Mouse (Mus musculus) frontal cortex, postnatal 36 days (tissue): ENCODE results near the gene Usp32.

Experiments used
- DNase-seq, 2 experiments: peaks; one replicate each; pipeline ENCODE4 v3.0.0; 2022; ENCODE audit warnings: low spot score in 2 of 2

The Usp32 gene

GRCm38 (mm10) chr11:84948114-84948513 is 191.8 kb downstream of the Usp32 start:
- DNase-seq: no peak

- no peak for DNase-seq
Measured at GRCm38 (mm10) chr11:84947206-84947605, 192.8 kb downstream of the Usp32 start.

GRCm38 (mm10) chr11:84945841-84946240 is 194.1 kb downstream of the Usp32 start:
- DNase-seq: no peak

- DNase-seq: no peak
Measured at GRCm38 (mm10) chr11:84944639-84945435, 195.1 kb downstream of the Usp32 start.

DNA sequence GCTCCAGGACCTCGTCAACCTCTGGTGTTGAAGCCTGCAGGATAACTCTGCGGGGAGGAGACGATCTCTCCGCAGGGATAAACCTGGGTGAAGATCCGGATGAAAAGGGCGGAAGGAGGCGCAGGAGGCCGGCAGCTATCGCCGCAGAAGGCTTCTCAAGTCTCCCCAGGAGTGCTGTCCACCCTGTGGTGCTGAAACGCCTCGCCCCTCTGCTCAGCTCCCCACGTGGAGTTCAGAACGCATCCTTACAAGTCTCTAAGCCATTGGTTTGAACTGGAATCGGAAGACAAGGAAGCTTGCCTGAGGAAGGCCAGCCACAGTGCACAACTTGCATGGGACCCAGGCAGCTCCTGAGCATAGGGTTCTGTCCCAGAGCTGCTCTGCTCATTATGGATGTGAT is 196.0 kb downstream of the Usp32 start:
- DNase-seq: no peak

DNA sequence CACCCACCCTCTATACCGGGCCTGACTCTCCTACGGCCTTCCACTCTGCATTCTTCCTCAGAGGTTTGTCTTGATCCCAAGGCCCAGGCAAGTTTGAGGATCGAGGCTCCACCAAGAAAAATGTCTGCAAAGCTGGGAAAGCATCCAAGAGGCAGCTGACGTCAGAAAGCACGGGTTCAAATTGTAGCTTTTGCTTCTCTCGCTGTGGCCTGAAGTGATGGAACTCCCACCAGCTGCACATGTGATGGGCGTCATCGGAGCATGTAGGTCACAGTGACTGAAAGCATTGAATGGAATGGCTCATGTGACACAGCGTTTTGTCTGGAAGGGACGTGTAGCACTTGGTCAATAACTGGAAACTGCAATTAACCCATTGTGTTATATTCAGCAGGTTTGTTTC is 199.8 kb downstream of the Usp32 start:
- DNase-seq: peak in 1 of 2 experiments; percentile 30

DNA sequence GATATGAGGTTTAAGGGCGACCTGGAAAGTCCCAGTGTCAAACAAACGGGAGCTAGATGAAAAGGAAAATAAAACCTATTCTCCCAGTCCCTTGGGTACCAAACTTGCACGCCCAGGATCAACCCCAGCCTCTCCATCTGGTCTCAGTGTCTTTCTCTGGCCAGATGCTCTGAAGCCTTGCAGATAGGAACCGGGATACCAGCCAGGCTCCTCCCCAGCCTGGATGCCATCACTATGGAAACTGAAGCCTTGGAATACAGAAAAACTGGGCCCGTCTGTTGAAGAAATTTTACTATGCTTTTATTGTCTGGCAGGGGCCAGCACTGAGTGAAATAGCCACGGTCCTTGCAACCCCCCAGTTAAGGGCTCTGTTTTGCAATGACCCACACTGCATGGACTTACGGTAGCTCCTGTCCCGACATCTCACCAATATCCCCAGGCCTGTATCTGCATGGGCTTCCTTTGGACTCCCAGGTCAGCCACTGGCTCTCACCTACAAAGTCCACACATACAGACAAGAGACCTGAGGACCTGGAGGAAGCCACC is 200.4 kb downstream of the Usp32 start:
- DNase-seq: peak; percentile 61 to 75
